Mouse (Mus musculus) heart, adult 10 weeks (tissue): ENCODE measurements around the gene Olfr873. TPM values are rescaled to one million over a fixed set of nuclear protein-coding genes. Genes with fewer than 3 reads are reported as not detected.

Source experiments
- polyA plus RNA-seq: library from polyadenylated mRNA; stranded (reverse); fragments of 350-450 nt; fragmentation: Illumina TruSeq; extraction: RNeasy Lipid Tissue Mini Kit (QIAGEN cat#74804); gene quantifications from one replicate; pipeline ENCODE4 v1.2.3, GENCODE M21; 2014; ENCODE audit warnings: low read depth, low replicate concordance

Olfr873 gene
- polyA plus RNA-seq, result not detected

DNA sequence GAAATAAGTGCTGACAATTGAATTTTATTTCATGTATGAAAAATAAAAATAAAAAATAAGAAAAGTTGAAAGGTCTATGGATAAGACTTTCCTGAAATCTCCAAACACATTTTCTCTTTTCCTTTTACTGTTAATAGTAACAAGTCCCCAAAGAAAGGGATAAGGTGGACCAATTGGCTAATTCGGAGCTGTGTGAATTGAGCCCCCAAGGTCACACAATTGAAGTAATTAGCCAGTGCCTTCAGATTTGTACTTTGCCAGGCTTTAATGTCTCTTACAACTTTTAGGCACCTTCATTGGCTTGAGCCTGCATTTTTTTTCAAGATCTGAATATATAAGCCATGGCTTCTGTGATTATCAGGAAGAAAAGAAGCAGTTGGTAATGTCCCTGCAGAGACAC, at the start of gene Olfr873:
Gene Olfr873 (plus strand): TSS at position 301 of the 400 bp plus-strand sequence.

DNA sequence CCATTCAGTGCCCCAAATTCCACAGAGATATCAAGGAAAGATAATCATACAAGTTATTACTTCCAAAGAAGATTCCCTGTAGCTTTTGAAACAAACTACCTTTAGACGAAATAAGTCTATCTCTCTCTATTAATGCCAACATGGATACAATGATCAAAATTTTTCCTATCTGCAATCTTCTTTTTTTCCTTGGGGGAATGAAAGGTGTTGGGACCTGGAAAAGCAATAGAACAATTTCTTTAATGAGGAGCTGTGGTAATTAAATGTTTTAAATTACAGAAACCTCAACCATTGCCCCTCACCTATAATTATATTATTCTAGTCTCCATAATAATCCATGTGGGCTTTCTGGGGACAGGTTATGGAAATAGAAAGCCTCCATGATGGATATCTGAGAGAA, 16.3 kb upstream of the Olfr873 start, which contains the start of gene Olfr39:
Gene Olfr39 (plus strand): TSS at position 301 of the 400 bp plus-strand sequence.

DNA sequence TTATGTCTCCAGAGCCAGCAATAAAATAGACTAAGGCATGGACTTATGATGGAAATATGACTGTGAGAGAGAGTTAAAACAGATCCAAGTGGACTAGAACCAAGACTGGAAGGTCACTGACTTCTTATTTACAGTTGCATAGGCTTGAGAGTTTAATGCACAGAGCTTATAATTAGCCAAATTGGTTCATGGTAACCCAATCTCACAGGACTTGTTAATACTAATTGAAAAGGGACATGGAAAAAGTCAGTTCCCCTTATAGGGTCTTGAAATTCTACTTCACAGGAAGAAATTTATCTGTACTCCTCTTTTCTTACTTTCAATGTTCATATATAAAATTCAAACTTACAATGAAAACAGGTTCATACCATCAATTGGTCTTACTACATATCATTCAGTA, 37.7 kb downstream of the Olfr873 start, which contains the start of gene Olfr18:
Gene Olfr18 (minus strand): TSS at position 101 of the 400 bp plus-strand sequence.

Other genes starting within 250 kb of the Olfr873 start
- not detected for gene Olfr867, start 241.0 kb upstream of the Olfr873 start, polyA plus RNA-seq
- not detected for gene Olfr868, start 199.9 kb upstream of the Olfr873 start, polyA plus RNA-seq
- gene Olfr869, start 169.5 kb upstream of the Olfr873 start, polyA plus RNA-seq, result not detected
- not detected for gene Olfr870, start 124.5 kb upstream of the Olfr873 start, polyA plus RNA-seq
- gene Olfr871, start 86.3 kb upstream of the Olfr873 start, polyA plus RNA-seq, result not detected
- gene Olfr872, start 61.4 kb upstream of the Olfr873 start, polyA plus RNA-seq, result not detected
- not detected for gene Olfr39, start 16.2 kb upstream of the Olfr873 start, polyA plus RNA-seq
- gene Olfr18, start 37.6 kb downstream of the Olfr873 start, polyA plus RNA-seq, result not detected
- 17.6 TPM for gene Zfp560, start 86.6 kb downstream of the Olfr873 start, polyA plus RNA-seq
- 4.7 TPM for gene Zfp26, start 161.6 kb downstream of the Olfr873 start, polyA plus RNA-seq
- gene Zfp426, start 194.2 kb downstream of the Olfr873 start, polyA plus RNA-seq, result 10.9 TPM
- gene Zfp266, start 222.9 kb downstream of the Olfr873 start, polyA plus RNA-seq, result 12.7 TPM